Mouse (Mus musculus): ENCODE results near the gene Shank3.

GRCm38 (mm10) chr15:89468577-89468976, 30.8 kb upstream of the Shank3 start:
- TF ChIP-seq GATA1 (IDR thresholded peaks at IDR 0.05; ENCODE audit: low read length), result no peak
- TF ChIP-seq TAL1 (IDR thresholded peaks at IDR 0.05; ENCODE audit: low read length), result no peak

Data from erythroblast, embryonic 14.5 days (primary cell).